Mouse (Mus musculus): ENCODE data around the gene a.

- TF ChIP-seq CTCF (IDR thresholded peaks at IDR 0.05; ENCODE audit: low read depth): no peak
- no peak for TF ChIP-seq EP300 (optimal IDR thresholded peaks at IDR 0.05)
Measured at GRCm38 (mm10) chr2:155057361-155057760, 266.2 kb downstream of the a start.
